Mouse (Mus musculus) E14TG2a.4 (cell line): ENCODE results near the gene Rrp36.

Experiments
- CTCF ChIP-seq: conservative IDR thresholded peaks from 2 replicates; pipeline ENCODE4 v1.5.1; 2014; ENCODE audit warnings: low read length
- NANOG ChIP-seq: IDR thresholded peaks from 2 replicates; pipeline ENCODE4 v1.6.1; 2014; ENCODE audit warnings: borderline replicate concordance, low read length, mixed read lengths
- POU5F1 ChIP-seq: IDR thresholded peaks from 2 replicates; pipeline ENCODE4 v1.6.1; 2014; ENCODE audit warnings: low read length, borderline replicate concordance

DNA sequence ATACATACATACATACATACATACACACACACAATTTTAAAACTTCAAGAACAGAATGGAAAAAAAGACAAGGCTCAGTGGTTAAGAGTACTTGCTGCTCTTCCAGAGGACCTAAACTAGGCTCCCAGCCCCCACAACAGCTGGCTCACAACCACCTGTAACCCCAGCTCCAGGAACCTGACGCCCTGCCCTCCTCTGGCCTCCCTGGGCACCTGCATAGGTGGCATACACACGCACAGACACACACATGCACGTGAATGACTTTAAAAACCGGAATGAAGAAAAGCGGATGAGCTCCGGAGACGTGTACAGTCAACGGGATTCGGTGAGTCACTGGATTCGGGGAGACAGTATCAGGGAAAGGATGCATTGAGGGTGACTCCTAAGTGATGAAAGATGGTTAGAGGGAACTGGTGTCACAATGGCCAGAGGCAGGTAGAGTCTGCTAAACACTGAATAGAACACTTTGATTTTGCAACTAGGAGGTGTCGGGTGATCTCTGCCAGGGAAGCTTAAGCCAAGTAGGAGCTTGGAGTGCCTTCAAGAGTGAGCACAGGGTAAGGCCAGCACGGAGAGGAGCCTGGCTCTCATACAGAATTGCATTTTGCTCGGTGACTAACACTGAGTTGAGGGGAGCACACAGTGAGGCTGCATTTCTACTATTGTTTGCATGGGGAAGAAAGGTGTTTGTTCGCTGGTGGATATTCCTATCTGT, 32.4 kb upstream of the Rrp36 start:
- no peak for TF ChIP-seq CTCF
- no peak for TF ChIP-seq POU5F1
- TF ChIP-seq NANOG, result no peak
